Mouse (Mus musculus): ENCODE measurements around the gene Cyp2d40. TPM values are rescaled to one million over a fixed set of nuclear protein-coding genes. Genes with fewer than 3 reads are reported as not detected.

Gene Cyp2d40
- polyA plus RNA-seq (2017; shearing (Covaris generic)), result not detected

DNA sequence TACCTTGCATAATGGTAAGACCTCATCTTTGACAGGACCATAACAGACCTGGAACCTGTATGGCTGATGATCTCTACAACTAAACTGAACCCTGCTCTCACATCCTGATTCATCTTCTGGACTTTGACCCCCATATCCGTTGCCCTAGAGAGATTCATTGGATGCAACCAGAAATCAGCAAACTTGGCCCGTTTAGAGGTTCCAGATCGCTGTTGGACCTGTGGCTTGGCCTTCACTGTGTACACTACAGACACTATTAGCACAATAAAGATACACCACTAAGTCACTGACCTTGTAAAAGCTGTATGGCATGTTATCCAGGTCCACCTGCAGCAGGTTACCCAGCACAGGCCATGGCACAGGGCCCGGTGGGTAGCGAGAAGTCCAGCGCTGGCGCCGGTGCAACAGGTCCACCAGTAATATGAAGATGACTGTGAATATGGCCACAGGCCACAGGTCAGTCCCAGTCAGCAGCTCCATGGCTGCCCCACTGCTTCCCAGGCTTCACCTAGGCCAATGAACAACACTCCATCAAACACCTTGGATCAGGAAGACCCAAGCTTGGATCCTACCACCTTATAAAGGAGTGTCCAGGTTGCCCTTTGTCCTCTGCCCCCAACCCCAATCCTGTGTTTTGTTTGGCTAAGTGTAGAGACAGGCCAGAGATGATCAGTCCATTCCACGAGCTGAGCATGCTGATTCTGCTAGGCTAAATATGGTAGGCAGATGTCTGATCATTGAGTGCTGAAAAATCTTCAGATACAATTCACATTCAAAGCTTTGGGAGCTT is at the start of gene Cyp2d40:
Cyp2d40 (minus strand) TSS at position 553 of the 790 bp plus-strand sequence.

DNA sequence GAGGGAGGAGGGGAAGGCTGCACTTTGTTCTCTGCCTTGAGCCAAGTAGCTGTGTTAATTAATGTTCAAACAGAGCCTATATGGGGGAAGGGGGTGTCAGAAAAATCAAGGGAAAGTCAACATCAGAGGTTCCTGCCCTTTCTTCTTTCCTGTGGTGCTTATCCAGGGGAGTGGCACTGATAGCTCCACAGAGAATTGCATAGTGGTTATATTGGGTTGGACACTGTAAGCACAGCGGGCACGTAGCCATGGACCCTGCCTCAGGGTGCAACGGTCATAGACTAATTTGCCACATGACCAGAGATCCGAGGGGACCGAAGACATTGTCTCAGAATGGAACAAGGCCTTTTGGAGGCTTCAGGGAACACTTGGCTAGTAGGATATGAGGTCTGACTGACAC is 30.3 kb upstream of the Cyp2d40 start, which contains the start of gene Cyp2d26:
Cyp2d26 (minus strand) TSS at position 18 of the 400 bp plus-strand sequence.

Other genes starting within 250 kb of the Cyp2d40 start
- under 1 TPM; 0.12 to 0.27 TPM for gene Cyp2d12, start 209.1 kb downstream of the Cyp2d40 start, polyA plus RNA-seq (2017; shearing (Covaris generic))
- gene Cyp2d34, start 143.2 kb downstream of the Cyp2d40 start, polyA plus RNA-seq (2017; shearing (Covaris generic)), result under 1 TPM in 1 of 2 experiments, not detected in 1; 0.94 TPM
- not detected for gene Cyp2d26, start 30.1 kb upstream of the Cyp2d40 start, polyA plus RNA-seq (2017; shearing (Covaris generic))
- 1 to 10 TPM; 5.9 to 9.3 TPM for gene Tcf20, start 223.7 kb upstream of the Cyp2d40 start, polyA plus RNA-seq (2017; shearing (Covaris generic))